In the genomic region with DNA sequence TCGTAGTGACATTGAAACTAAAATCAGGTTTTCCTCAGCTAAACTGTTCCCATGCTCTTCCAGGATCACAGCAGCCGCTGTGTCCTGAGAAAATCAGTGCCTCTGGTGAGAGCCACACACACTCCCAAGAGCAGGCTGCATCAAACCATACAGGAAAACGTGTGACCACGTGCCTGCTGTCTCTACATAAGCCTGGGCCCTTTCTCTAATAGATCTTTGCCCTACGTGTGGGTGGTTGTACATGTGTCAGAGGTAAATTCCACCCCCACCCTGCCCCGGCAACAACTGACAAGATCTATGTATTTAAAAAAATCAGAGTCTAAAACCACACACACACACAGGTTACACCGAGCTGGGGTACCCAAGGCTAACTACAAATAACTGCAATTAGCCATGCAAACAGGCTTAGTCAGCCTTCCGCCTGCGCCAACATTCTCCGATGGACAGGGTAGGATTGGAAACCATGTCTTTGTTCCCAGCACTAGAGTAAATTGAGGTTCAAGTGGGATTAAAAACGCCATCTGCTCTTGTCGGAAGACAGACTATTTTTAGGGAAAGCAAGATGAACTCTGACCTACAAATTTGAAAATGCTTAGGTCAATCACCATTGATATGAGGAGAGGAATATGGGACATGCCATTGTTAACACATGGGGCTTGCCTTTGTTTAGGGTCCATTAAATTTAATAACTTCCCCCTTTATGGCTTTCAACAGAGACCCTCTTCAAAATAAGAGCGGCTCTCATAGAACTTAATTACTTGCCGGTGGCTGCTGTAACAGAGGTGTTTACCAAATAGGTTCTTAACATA, we compare ENCODE assay signal across 31 mouse cellular contexts.
DNase-seq lines count a peak whose midpoint lies in the region; ATAC-seq and TF ChIP-seq lines count a peak whose summit lies in the region.
"Had no signal": no experiment of that assay in that cellular context is flagged by ENCODE, and none has a peak within 500 bp of the region (broad histone marks: within the 10 kb centered on the region; RNA-seq: fewer than 3 reads in every experiment).

No protein-coding gene starts in this region.

- no peak for TF ChIP-seq CTCF in left cerebral cortex, adult 2 months (IDR thresholded peaks at IDR 0.05)

- H3K9ac ChIP-seq in kidney, embryonic 15.5 days: no peak overlapping the region
- H3K9ac ChIP-seq: embryonic facial prominence, embryonic 12.5 days; forebrain, embryonic 15.5 days; heart, embryonic 13.5 days; liver, embryonic 13.5 days; neural tube, embryonic 13.5 days; stomach, embryonic 15.5 days had no signal

- no peaks in the 10 kb centered on the region for H3K36me3 ChIP-seq in kidney, embryonic 15.5 days
- H3K36me3 ChIP-seq: forebrain, embryonic 15.5 days; heart, embryonic 13.5 days; liver, embryonic 13.5 days; neural tube, embryonic 13.5 days; stomach, embryonic 15.5 days had no signal

- 74% methylated on average over 14 of the region's 14 CpGs for WGBS in kidney, embryonic 15.5 days

- ATAC-seq in activated CD4-positive, CD25-positive, alpha-beta regulatory T cell, adult 4 months: peak; percentile 66
- no peak for ATAC-seq in kidney, embryonic 15.5 days (replicated peaks; ENCODE audit: low FRiP score)
- ATAC-seq: forebrain, embryonic 15.5 days; hindbrain, postnatal 0 days; intestine, embryonic 16.5 days; lung, postnatal 0 days; Patski had no signal

- H3K27ac ChIP-seq in left cerebral cortex, adult 2 months: peak overlapping the region; percentile 26; the same call in 1 of the 2 replicates
- no peak overlapping the region for H3K27ac ChIP-seq in kidney, embryonic 15.5 days
- H3K27ac ChIP-seq: embryonic facial prominence, embryonic 12.5 days; forebrain, embryonic 15.5 days; gastrocnemius, adult 2 months; heart, adult 2 months; heart, embryonic 13.5 days; hindbrain, postnatal 0 days; liver, embryonic 13.5 days; neural tube, embryonic 13.5 days; stomach, embryonic 15.5 days had no signal

- peaks cover 8% of the 10 kb centered on the region for H3K4me1 ChIP-seq in kidney, embryonic 15.5 days
- H3K4me1 ChIP-seq: embryonic facial prominence, embryonic 12.5 days; forebrain, embryonic 15.5 days; stomach, embryonic 15.5 days had no signal

- H3K27me3 ChIP-seq in kidney, embryonic 15.5 days: no peaks in the 10 kb centered on the region
- H3K27me3 ChIP-seq: embryonic facial prominence, embryonic 12.5 days; forebrain, embryonic 15.5 days; heart, embryonic 13.5 days; megakaryocyte, embryonic 14.5 days; neural tube, embryonic 13.5 days; Patski; stomach, embryonic 15.5 days had no signal

- no peak overlapping the region for H3K4me3 ChIP-seq in left cerebral cortex, adult 2 months
- no peak overlapping the region for H3K4me3 ChIP-seq in kidney, embryonic 15.5 days (replicated peaks)
- H3K4me3 ChIP-seq: embryonic facial prominence, embryonic 12.5 days; forebrain, embryonic 15.5 days; gastrocnemius, adult 2 months; heart, adult 2 months; heart, embryonic 13.5 days; liver, embryonic 13.5 days; megakaryocyte, embryonic 14.5 days; neural tube, embryonic 13.5 days; stomach, embryonic 15.5 days had no signal

- no peak overlapping the region for H3K4me2 ChIP-seq in kidney, embryonic 15.5 days
- H3K4me2 ChIP-seq: embryonic facial prominence, embryonic 12.5 days; forebrain, embryonic 15.5 days; heart, embryonic 13.5 days; liver, embryonic 13.5 days; neural tube, embryonic 13.5 days; stomach, embryonic 15.5 days had no signal

- DNase-seq in embryo, embryonic 10.5 days (ENCODE audit: low spot score): peak; percentile 25
- no peak for DNase-seq in embryo, embryonic 9.5 days (ENCODE audit: extremely low spot score)
- no peak for DNase-seq in left cerebral cortex, adult 2 months (ENCODE audit: extremely low spot score in 1 of 2, low spot score in 2 of 2)
- DNase-seq in left cerebral cortex, postnatal 10 days (ENCODE audit: extremely low spot score in 1 of 2, low spot score in 2 of 2): no peak
- peak; percentile 25 for DNase-seq in forelimb bud, embryonic 11.5 days (ENCODE audit: low read depth, low spot score)
- no peak for DNase-seq in right cerebral cortex, postnatal 14 days
- DNase-seq: adrenal gland, postnatal 25 days; cerebellum, adult 18-20 months; cerebellum, postnatal 10 days; gastrocnemius, adult 2 months; gastrocnemius, postnatal 36 days; heart, adult 2 months; kidney, adult 8-10 months; kidney, postnatal 10 days; left cerebral cortex, postnatal 4 days; liver, embryonic 13.5 days; lung, adult 18-20 months; lung, postnatal 4 days; right cerebral cortex, postnatal 25 days had no signal

- H3K9me3 ChIP-seq in kidney, embryonic 15.5 days (replicated peaks): no peaks in the 10 kb centered on the region
- H3K9me3 ChIP-seq: embryonic facial prominence, embryonic 12.5 days; forebrain, embryonic 15.5 days; heart, embryonic 13.5 days; liver, embryonic 13.5 days; megakaryocyte, embryonic 14.5 days; neural tube, embryonic 13.5 days; stomach, embryonic 15.5 days had no signal

- intact Hi-C loops in left cerebral cortex, adult 2 months (cut with DNase I): no loop called here
- intact Hi-C loops in left cerebral cortex, postnatal 10 days (cut with DNase I): no loop called here

Comparison
In these comparisons a context has a peak if more than half of its experiments do, and no peak if none do; other contexts are left out.
1. DNase-seq: peak in embryo, embryonic 10.5 days (single experiment) and forelimb bud, embryonic 11.5 days (single experiment); none in embryo, embryonic 9.5 days (single experiment), left cerebral cortex, adult 2 months (0 of 2), left cerebral cortex, postnatal 10 days (0 of 2) and right cerebral cortex, postnatal 14 days (single experiment).